Mouse (Mus musculus) heart, postnatal 4 days (tissue): ENCODE measurements around the gene Gm21789. TPM values are rescaled to one million over a fixed set of nuclear protein-coding genes. Genes with fewer than 3 reads are reported as not detected.
"Not testable (repeated sequence)": the region's sequence is repeated elsewhere in the genome, so short reads cannot be mapped to it uniquely, and the experiment has no call there.

Experiments
- DNase-seq: peaks from one replicate; pipeline ENCODE4 v3.0.0; 2021
- total RNA-seq, 2 experiments: library from RNA; stranded (reverse); gene quantifications; 2 replicates each; pipeline ENCODE4 v1.2.3; 2021

Gm21789 gene
- not detected for total RNA-seq

- not testable (repeated sequence) for DNase-seq
These were observed at the start of gene Gm21789 for GRCm38 (mm10) chrX:32941468-32941867. Gene Gm21789, plus strand, starts transcription at chrX:32941768.

GRCm38 (mm10) chrX:32894325-32894724, 47.2 kb upstream of the Gm21789 start, which contains the start of gene Btbd35f30:
Gene Btbd35f30, plus strand, starts transcription at chrX:32894625.
- not testable (repeated sequence) for DNase-seq

GRCm38 (mm10) chrX:32973597-32973996, 32.0 kb downstream of the Gm21789 start, which contains the start of gene Btbd35f5:
Gene Btbd35f5, plus strand, starts transcription at chrX:32973897.
- DNase-seq, result not testable (repeated sequence)

Other genes with a start within 250 kb of the Gm21789 start
- not detected for gene Btbd35f21, start 215.7 kb upstream of the Gm21789 start, total RNA-seq
- gene Btbd35f30, start 47.1 kb upstream of the Gm21789 start, total RNA-seq, result not detected
- not detected for gene Btbd35f5, start 32.1 kb downstream of the Gm21789 start, total RNA-seq